Mouse (Mus musculus) stomach, embryonic 14.5 days (tissue): ENCODE measurements around the gene Camk1d. TPM values are rescaled to one million over a fixed set of nuclear protein-coding genes. Genes with fewer than 3 reads are reported as not detected.

ENCODE experiments used
- polyA plus RNA-seq: library from polyadenylated mRNA; unstranded; fragments of >200 nt; fragmentation: Nextera tagmentation; extraction: Ambion mirVana; gene quantifications from 2 replicates; pipeline ENCODE4 v1.2.1, GENCODE M21; 2014

The Camk1d gene
- polyA plus RNA-seq, 1 experiment from 2014 or later, result 20.5 TPM

Other genes with a start within 250 kb of the Camk1d start
- 71.0 and 73.0 TPM in 2 replicates for gene Nudt5, start 130.5 kb upstream of the Camk1d start, polyA plus RNA-seq
- gene Cdc123, start 130.6 kb upstream of the Camk1d start, polyA plus RNA-seq, result 277 and 302 TPM in 2 replicates
- gene Gm13199, start 148.4 kb upstream of the Camk1d start, polyA plus RNA-seq, result 1.2 and 2.0 TPM in 2 replicates
- 90.0 and 99.8 TPM in 2 replicates for gene Sec61a2, start 180.9 kb upstream of the Camk1d start, polyA plus RNA-seq
- 3.6 TPM in 2 replicates for gene Dhtkd1, start 228.3 kb upstream of the Camk1d start, polyA plus RNA-seq
- 13.7 and 14.6 TPM in 2 replicates for gene Upf2, start 237.0 kb upstream of the Camk1d start, polyA plus RNA-seq